Mouse (Mus musculus) urinary bladder, postnatal 25 days (tissue): ENCODE measurements around the gene Gpc3.

Source experiments
- DNase-seq: peaks from one replicate; pipeline ENCODE4 v3.0.0; 2022; ENCODE audit warnings: low spot score

The Gpc3 gene

DNA sequence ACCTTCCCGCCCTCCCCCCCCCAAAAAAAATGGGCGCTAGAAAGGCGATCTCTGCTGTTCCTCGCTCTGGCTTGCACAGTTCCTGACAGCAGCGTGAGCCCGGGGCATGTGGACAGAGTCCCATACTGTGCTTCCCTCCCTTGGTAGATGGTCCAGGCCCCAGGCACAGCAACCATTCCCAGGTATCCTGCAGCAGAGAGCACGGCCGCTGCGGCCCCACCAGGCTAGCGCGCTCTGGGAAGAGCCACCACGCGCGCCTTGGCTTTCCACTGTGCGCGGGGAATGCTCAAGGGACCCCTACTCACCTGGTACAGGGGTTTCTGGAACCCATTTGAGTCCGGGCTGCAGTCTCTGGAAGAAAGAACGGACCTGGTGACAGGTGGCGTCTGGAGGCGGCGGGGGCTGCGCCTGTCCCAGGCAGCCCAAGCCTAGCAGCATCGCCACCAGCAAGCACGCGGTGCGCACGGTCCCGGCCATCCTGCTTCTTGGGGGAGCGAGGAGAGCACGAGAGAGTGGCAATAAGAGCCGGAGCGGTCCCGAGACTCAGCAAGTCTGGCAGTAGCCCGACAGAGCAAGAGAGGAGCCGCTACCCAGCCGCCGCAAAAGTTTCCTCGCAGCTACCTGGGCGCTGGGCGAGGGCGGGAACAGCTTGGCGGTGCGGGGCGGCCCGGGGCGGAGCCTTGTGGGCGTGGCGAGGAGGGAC lies at the start of gene Gpc3:
Gene Gpc3, minus strand, starts transcription at position 623 of the 703 bp plus-strand sequence.
- peak; percentile 65 for DNase-seq

- peak; percentile 32 for DNase-seq
These were observed 38.2 kb upstream of the Gpc3 start for GRCm38 (mm10) chrX:52651975-52652374.

- no peak for DNase-seq
These were observed 37.8 kb upstream of the Gpc3 start for GRCm38 (mm10) chrX:52651472-52651948.

DNA sequence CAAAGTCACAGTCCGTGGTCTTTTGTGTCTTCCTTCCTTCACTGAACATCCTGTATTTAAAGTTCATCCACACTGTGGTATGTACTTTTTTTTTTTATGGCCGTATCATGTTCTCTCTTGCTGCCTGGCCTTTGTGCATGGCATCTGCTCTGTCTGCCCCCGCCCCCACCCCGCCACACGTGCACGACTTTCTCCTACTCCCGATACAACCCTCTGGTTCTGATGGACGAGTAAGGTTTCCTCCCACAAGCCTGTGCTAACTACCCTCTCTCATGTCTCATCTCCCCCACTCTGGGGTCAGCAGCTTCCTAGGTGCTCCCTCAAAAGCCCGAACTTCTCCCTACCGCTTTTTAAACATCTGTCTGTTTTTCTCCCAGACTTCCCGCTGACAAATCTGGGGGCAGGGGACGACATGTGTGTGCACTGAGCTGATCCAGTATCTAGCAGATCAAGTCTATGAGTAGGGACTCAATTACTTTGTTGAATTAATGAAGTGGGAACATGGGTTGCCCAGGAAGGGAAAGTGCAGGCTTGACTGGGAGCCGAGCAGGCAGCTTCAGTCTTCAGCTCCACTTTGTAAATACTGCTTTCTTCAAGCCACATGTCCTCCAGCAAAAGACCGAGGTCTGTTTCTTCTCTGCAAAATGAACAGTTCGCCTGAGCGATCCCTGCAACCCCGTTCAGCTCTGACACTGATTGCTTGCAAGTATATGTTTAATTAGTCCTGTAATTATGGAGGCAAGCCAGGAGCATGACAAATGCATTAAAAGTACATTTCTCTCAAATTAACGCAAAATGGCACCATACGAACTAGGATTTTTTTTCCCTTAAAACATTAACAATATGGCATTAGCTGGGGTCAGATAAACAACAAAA lies 35.4 kb upstream of the Gpc3 start:
- no peak for DNase-seq

DNA sequence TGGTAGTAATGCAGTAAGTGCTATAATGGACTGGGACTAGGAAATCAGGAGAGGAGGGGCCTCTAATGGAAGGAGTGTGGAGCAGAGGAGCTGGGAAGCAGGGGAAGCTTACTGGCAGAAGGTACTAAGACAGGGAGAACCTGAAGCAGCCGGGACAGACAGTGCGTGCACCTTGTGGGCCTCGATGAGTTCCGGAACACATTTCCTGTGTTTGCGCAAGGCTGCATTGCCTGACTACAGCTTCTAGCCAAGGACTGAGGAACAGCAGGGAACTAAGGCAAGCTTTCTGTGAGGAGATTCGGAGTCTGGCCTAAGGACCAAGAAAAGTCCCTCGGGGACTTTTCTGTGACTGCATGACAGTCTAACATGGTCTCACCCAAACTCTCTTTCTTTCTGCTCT lies 30.6 kb upstream of the Gpc3 start:
- DNase-seq, result no peak

DNA sequence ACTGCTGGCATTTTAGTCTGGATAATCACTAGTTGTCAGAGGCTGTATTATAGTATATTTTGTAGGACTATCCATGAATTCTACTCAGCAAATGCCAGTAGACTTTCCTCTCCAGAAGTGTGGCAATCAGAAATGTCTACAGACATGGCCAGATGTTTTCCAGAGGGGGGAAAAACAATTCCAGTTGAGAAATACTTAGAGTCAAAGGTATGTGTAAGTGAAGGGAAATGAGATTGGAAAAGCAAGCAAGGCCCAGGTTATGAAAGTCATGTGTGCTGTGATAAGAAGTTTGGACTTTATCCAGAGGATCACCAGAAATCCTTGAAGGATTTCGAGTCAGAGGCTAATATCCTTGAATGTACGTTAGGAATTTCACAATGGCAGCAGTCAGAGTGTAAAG lies 29.6 kb upstream of the Gpc3 start:
- DNase-seq, result no peak

DNA sequence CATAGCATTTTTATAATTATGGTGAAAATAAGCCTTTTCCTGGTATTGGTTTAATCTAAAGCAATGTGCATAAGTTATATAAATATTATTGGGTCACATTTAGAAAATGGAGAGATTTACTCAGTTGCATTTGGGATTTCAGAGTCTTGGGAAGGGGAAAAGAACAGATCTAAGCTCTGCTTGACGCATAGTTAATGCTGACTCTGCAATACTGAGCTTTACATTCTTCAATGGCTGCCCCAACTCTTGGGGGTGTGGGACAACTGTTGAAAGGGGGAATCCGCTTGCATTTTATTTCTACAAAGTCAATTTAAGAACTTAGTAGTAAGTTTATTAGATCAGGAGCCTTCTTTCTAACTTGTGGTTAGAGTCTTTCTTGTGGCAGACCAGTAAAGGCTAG lies 28.4 kb upstream of the Gpc3 start:
- DNase-seq, result no peak

DNA sequence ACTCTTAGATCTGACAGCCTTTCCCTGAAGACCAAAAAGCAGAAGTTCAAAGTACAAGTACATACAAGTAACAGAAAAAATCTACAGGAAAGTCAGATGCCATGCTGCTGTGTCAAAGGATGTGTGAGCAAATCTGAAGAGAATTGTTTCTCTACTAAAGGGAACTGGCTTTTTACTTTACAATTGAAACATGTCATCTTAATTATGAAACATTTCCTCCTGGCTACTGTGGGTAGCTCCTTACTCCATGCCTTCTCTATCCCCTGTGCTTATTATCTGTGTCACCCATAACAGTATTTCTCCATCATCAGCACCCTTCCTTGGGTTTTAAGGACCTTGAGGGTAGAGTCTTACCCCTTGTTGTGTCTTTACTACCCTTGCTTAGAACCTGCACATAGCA lies 23.7 kb upstream of the Gpc3 start:
- DNase-seq, result no peak

DNA sequence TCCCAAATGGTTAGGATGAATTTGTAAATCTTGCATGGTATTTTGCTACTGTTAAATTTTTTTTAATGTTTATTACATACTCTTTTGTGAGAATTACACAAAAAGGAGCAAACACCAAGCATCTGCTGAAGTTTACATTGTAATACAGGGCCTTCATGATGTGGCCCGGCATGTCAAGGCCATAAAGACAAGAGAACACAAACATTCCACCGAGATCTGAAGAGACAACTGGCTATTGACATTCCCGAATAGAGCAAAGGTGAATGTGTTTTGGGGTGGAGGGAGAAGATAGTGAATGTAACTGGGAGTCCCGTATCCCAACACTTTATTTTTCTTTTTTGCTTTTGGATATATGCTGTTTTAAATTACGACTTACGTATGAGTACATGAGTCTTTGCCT lies 20.2 kb upstream of the Gpc3 start:
- no peak for DNase-seq

DNA sequence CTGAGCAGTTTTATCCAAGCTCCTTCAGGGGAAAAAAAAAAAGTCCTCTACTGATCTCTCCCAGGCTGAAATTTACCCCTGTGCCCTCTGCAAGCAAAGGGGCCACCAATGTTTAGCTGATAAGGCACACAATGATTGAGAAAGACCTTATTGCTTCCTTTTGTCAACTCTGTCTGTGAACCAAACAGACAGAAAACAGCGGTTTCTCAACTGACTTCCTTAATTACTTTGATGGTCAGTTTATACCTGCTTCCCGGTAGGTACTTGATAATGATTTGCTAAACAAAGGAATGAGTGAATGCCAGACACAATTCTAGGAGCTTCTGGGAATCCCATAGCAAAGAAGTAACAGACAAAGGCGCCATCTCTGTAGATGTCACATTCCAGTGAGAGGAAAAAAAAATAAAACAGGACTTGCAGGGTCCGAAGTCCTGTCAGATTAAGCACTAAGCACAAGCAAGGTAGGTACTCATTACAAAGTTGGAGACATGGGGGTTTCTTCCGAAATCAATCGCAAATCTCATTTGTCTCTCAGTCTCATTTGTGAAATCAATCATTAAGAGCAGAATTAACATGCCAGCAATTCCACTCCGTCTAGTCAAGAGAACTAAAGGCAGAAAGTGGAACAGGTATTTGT lies 19.1 kb upstream of the Gpc3 start:
- DNase-seq, result no peak

- DNase-seq, result no peak
These were observed 13.4 kb upstream of the Gpc3 start for GRCm38 (mm10) chrX:52626963-52627716.

- DNase-seq, result no peak
These were observed 4.1 kb upstream of the Gpc3 start for GRCm38 (mm10) chrX:52617813-52618212.

- no peak for DNase-seq
These were observed 2.4 kb upstream of the Gpc3 start for GRCm38 (mm10) chrX:52616152-52616551.

- no peak for DNase-seq
These were observed 256 bp upstream of the Gpc3 start for GRCm38 (mm10) chrX:52614031-52614381.

DNA sequence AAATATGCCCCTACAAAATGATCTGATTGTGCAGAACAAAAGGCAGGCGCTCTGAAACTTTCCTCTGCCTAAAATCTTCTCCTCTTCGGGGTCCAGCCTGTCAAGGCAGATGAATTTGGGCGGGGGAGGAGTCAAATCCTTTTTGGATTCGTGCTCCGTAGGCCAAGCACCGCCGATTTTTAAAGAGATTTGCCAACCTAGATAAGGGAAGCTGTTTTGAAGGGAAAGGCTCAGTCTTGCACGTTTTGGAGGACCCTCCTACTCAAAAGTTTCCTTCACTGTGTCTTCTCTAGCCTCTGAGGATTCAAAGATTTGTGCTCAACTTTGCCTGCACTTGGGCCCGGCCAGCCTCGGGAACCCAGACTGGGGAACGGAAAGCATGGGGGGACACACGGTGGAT lies 944 bp downstream of the Gpc3 start:
- no peak for DNase-seq

DNA sequence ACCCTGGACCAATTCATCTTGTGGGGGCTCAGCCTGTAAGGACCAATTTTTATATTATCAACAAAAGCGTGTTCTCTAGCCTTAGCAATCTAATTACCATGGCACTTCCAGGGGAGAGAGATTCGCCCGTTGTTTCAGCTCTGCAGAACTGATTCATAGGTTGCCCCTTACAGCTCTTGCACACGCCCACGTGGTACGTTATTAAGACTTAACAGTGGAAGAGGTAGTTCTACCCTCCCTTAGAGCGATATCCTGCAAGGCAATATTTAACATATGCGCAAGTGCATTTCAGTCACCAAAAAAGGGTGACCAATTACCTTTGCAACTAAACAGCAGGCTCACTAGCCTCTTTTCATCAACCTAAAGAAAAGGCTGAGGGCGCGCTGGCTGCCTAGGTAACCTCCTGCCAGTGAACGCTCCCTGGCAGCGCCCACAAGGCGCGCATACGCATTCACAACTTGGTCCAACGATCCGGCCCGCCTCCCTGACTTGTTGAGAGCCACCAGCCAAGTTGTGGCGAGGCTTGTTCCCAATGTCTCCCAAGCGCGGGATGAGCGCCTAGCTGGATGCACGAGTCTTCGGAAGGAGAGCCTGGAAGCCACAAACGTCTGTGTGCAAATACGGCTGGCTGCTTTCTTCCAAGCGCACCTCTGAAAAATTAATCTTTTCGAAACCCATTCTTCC lies 1.6 kb downstream of the Gpc3 start:
- DNase-seq, result no peak

GRCm38 (mm10) chrX:52611541-52611940 lies 2.2 kb downstream of the Gpc3 start:
- no peak for DNase-seq

GRCm38 (mm10) chrX:52603143-52603542 lies 10.6 kb downstream of the Gpc3 start:
- no peak for DNase-seq

- no peak for DNase-seq
These were observed 14.5 kb downstream of the Gpc3 start for GRCm38 (mm10) chrX:52599246-52599645.

DNA sequence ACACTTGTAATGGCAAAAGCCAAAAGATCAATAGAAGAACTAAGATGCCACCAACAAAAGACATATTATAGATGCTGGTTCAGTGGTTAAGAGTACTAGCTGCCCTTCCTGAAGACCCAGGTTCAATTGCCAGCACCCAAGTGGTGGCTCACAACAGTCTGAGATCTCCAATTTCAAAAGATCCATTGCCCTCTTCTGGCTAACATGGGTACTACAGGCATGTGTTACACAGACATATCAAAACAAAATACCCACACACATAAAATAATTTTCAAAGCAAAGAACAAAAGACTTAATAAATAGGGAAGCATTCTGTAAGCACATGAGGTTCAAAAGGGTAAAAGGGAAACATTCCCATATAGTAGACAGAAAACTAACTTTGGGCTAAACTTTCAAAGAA lies 26.1 kb downstream of the Gpc3 start:
- DNase-seq, result no peak

DNA sequence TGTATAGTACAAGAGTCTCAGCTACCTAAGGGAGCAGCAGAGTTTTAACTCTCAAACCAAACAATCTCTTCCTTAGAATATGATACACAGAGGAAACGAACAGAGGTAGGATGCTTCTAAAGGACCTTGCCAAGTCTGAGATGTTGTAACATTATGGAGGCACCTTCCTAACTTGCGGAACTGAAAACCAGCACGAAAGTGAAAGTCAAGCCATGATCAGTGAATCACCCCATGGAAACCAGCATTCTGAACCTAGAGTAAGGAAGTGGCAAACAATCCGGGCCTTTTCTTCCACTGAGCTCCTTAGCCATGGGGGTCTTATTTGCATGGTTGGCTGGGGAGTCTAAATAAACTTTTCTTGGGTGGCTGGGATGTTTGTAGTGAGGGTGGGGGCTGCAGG lies 53.8 kb downstream of the Gpc3 start:
- no peak for DNase-seq

DNA sequence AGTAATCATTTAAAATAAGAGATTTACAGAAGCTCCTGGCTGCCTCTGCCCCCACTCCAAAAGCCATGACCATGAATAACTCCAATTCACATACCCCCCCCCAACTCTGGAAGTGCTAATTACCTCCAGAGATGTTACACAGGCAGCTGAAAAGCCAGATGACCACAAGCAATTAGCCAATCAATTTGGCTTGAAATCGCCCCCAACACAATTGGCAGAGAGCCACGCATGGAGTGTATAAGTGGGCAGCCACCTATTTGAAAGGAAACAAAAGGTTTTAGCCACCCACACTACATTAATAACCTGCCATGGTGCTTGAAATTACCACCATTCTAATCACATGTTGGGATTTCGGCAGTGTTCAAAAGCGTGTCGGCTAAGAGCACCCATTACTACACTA lies 55.2 kb downstream of the Gpc3 start:
- no peak for DNase-seq
